15 mouse cellular contexts compared by ENCODE assay signal in genomic region chr2:137308116-137308515, GRCm38 (mm10).
"Had no signal": no experiment of that assay in that cellular context is flagged by ENCODE, and none has a peak within 500 bp of the region (broad histone marks: within the 10 kb centered on the region; RNA-seq: fewer than 3 reads in every experiment).

No protein-coding gene starts in this region.

- DNase-seq: kidney, adult 2 months; liver; liver, embryonic 13.5 days; liver, postnatal 0 days; lung, postnatal 14 days; thymus, adult 18-20 months; thymus, postnatal 14 days had no signal

- H3K4me1 ChIP-seq: liver, embryonic 13.5 days; lung, embryonic 15.5 days; megakaryocyte, embryonic 14.5 days; midbrain, embryonic 12.5 days had no signal

- H3K9ac ChIP-seq: limb, embryonic 12.5 days; liver, embryonic 13.5 days; liver, postnatal 0 days; lung, embryonic 15.5 days; midbrain, embryonic 12.5 days had no signal

- H3K36me3 ChIP-seq: limb, embryonic 12.5 days; liver, embryonic 13.5 days; lung, embryonic 15.5 days; midbrain, embryonic 12.5 days had no signal

- H3K27me3 ChIP-seq: limb, embryonic 12.5 days; liver, embryonic 13.5 days; lung, embryonic 15.5 days; megakaryocyte, embryonic 14.5 days; midbrain, embryonic 12.5 days had no signal

- H3K27ac ChIP-seq: left cerebral cortex, adult 2 months; limb, embryonic 12.5 days; liver, embryonic 13.5 days; lung, embryonic 15.5 days; macrophage; midbrain, embryonic 12.5 days had no signal

- ATAC-seq: intestine, embryonic 16.5 days; liver, postnatal 0 days; midbrain, embryonic 16.5 days had no signal

- H3K4me3 ChIP-seq: left cerebral cortex, adult 2 months; limb, embryonic 12.5 days; liver, embryonic 13.5 days; lung, embryonic 15.5 days; megakaryocyte, embryonic 14.5 days; midbrain, embryonic 12.5 days had no signal

- H3K4me2 ChIP-seq: limb, embryonic 12.5 days; liver, embryonic 13.5 days; lung, embryonic 15.5 days; midbrain, embryonic 12.5 days had no signal

- H3K9me3 ChIP-seq: limb, embryonic 12.5 days; liver, embryonic 13.5 days; lung, embryonic 15.5 days; midbrain, embryonic 12.5 days had no signal
